In genomic region chr8:37063764-37064331, GRCm38 (mm10) we compare ENCODE assay signal across 8 mouse cellular contexts.
DNase-seq lines count a peak whose midpoint lies in the region; ATAC-seq and TF ChIP-seq lines count a peak whose summit lies in the region.
"Had no signal": no experiment of that assay in that cellular context is flagged by ENCODE, and none has a peak within 500 bp of the region (broad histone marks: within the 10 kb centered on the region; RNA-seq: fewer than 3 reads in every experiment).

No protein-coding gene starts in this region.

- WGBS in cerebellum, adult 2 months = 20% methylated on average over 12 of the region's 12 CpGs

- peak; percentile 54 for DNase-seq in ZHBTc4 (ENCODE audit: low read depth, low spot score)
- DNase-seq in cerebellum, adult 2 months = peak; percentile 42 to 61
- DNase-seq in frontal cortex, adult 2 months (ENCODE audit: extremely low spot score in 1 of 2, low spot score in 1 of 2) = peak; percentile 9 to 92
- peak; percentile 61 for DNase-seq in hindlimb bud, embryonic 11.5 days (ENCODE audit: extremely low spot score, low read depth, low spot score)
- peak; percentile 67 to 93 for DNase-seq in layer of hippocampus, postnatal 25 days (ENCODE audit: extremely low spot score in 1 of 2, low spot score in 1 of 2)
- DNase-seq in right cerebral cortex, postnatal 14 days = peak; percentile 85
- DNase-seq: liver, embryonic 13.5 days had no signal

- no peak for TF ChIP-seq POLR2A in cerebellum, adult 2 months (IDR thresholded peaks at IDR 0.05; ENCODE audit: borderline replicate concordance, insufficient read depth, low read length)

- peak; percentile 64 for TF ChIP-seq CTCF in cerebellum, adult 2 months (IDR thresholded peaks at IDR 0.05; ENCODE audit: borderline replicate concordance, insufficient read depth, low read depth, low read length)

- no peak overlapping the region for H3K4me3 ChIP-seq in cerebellum, adult 2 months (replicated peaks; ENCODE audit: insufficient read depth, low read depth, low read length)
- H3K4me3 ChIP-seq: liver, embryonic 13.5 days had no signal

- ATAC-seq in megakaryocyte progenitor cell, adult 5-6 weeks (replicated peaks; ENCODE audit: poor library complexity) = peak; percentile 86

- H3K4me1 ChIP-seq in cerebellum, adult 2 months (ENCODE audit: control insufficient read depth, insufficient read depth, low read length) = no peaks in the 10 kb centered on the region
- H3K4me1 ChIP-seq: liver, embryonic 13.5 days had no signal

- H3K27ac ChIP-seq in cerebellum, adult 2 months (ENCODE audit: insufficient read depth, low read length) = no peak overlapping the region
- H3K27ac ChIP-seq: liver, embryonic 13.5 days had no signal

- no peaks in the 10 kb centered on the region for H3K27me3 ChIP-seq in cerebellum, adult 2 months (ENCODE audit: control insufficient read depth, insufficient read depth, low read length)
- H3K27me3 ChIP-seq: liver, embryonic 13.5 days had no signal
